ENCODE assay signal across 8 mouse cellular contexts in genomic region chr4:141334695-141335094, GRCm38 (mm10). TPM values are rescaled to one million over a fixed set of nuclear protein-coding genes. Genes with fewer than 3 reads are reported as not detected.
DNase-seq lines count a peak whose midpoint lies in the region; ATAC-seq lines count a peak whose summit lies in the region.
"Had no signal": no experiment of that assay in that cellular context is flagged by ENCODE, and none has a peak within 500 bp of the region (broad histone marks: within the 10 kb centered on the region; RNA-seq: fewer than 3 reads in every experiment).

No protein-coding gene starts in this region.

- peaks cover 54% of the 10 kb centered on the region for H3K4me1 ChIP-seq in kidney, embryonic 15.5 days
- H3K4me1 ChIP-seq in forebrain, embryonic 13.5 days, result peaks cover 34% of the 10 kb centered on the region
- H3K4me1 ChIP-seq in limb, embryonic 10.5 days, result peaks cover 73% of the 10 kb centered on the region
- H3K4me1 ChIP-seq in stomach, embryonic 14.5 days (ENCODE audit: control insufficient read depth, insufficient read depth, low read length), result peaks cover 28% of the 10 kb centered on the region

- no peaks in the 10 kb centered on the region for H3K36me3 ChIP-seq in kidney, embryonic 15.5 days
- H3K36me3 ChIP-seq in forebrain, embryonic 13.5 days (ENCODE audit: poor library complexity, severe bottlenecking), result no peaks in the 10 kb centered on the region
- no peaks in the 10 kb centered on the region for H3K36me3 ChIP-seq in limb, embryonic 10.5 days
- no peaks in the 10 kb centered on the region for H3K36me3 ChIP-seq in stomach, embryonic 14.5 days (ENCODE audit: control insufficient read depth, insufficient read depth, low read length)
- H3K36me3 ChIP-seq: G1E had no signal

- no peak for ATAC-seq in kidney, embryonic 15.5 days (replicated peaks; ENCODE audit: low FRiP score)
- ATAC-seq in forebrain, embryonic 13.5 days, result 0 out of 2 replicates have a peak, but pooled peaks have one; percentile 21
- ATAC-seq in stomach, embryonic 14.5 days (ENCODE audit: insufficient number of reproducible peaks, insufficient read depth, low FRiP score, low read depth), result no peak

- H3K4me3 ChIP-seq in kidney, embryonic 15.5 days (replicated peaks), result no peak overlapping the region
- H3K4me3 ChIP-seq in forebrain, embryonic 13.5 days, result no peak overlapping the region
- H3K4me3 ChIP-seq in limb, embryonic 10.5 days, result no peak overlapping the region
- no peak overlapping the region for H3K4me3 ChIP-seq in stomach, embryonic 14.5 days (ENCODE audit: low read depth, low read length)

- H3K9ac ChIP-seq in kidney, embryonic 15.5 days, result no peak overlapping the region
- peak overlapping the region; percentile 19; the same call in 1 of the 2 replicates for H3K9ac ChIP-seq in forebrain, embryonic 13.5 days
- H3K9ac ChIP-seq in stomach, embryonic 14.5 days (replicated peaks; ENCODE audit: low read depth, low read length), result no peak overlapping the region; the same call in 1 of the 2 replicates

- 63% methylated on average over 5 of the region's 5 CpGs for WGBS in kidney, embryonic 15.5 days
- 38% methylated on average over 5 of the region's 5 CpGs for WGBS in forebrain, embryonic 13.5 days
- 61% methylated on average over 5 of the region's 5 CpGs for WGBS in limb, embryonic 10.5 days
- 61% methylated on average over 5 of the region's 5 CpGs for WGBS in stomach, embryonic 14.5 days

- DNase-seq in kidney, adult 11 months, result no peak
- DNase-seq in limb, embryonic 10.5 days (ENCODE audit: low spot score), result no peak
- no peak for DNase-seq in urinary bladder, postnatal 36 days (ENCODE audit: low spot score in 2 of 2)
- no peak for DNase-seq in spleen, postnatal 36 days (ENCODE audit: low spot score in 2 of 2)

- no peak overlapping the region for H3K4me2 ChIP-seq in kidney, embryonic 15.5 days
- H3K4me2 ChIP-seq in forebrain, embryonic 13.5 days, result no peak overlapping the region
- no peak overlapping the region for H3K4me2 ChIP-seq in stomach, embryonic 14.5 days (replicated peaks; ENCODE audit: low read depth, low read length)

- H3K27me3 ChIP-seq in kidney, embryonic 15.5 days, result no peaks in the 10 kb centered on the region
- H3K27me3 ChIP-seq in forebrain, embryonic 13.5 days, result 0 out of 2 replicates have a peak, but pooled peaks cover 3% of the 10 kb centered on the region
- 0 out of 2 replicates have a peak, but pooled peaks cover 5% of the 10 kb centered on the region for H3K27me3 ChIP-seq in limb, embryonic 10.5 days (ENCODE audit: low read depth, poor library complexity, severe bottlenecking)
- H3K27me3 ChIP-seq in stomach, embryonic 14.5 days (ENCODE audit: control insufficient read depth, insufficient read depth, low read length), result no peaks in the 10 kb centered on the region

- H3K27ac ChIP-seq in kidney, embryonic 15.5 days, result peak overlapping the region; percentile 54
- H3K27ac ChIP-seq in forebrain, embryonic 13.5 days, result peak overlapping the region; percentile 59
- peak overlapping the region; percentile 78; the same call in 1 of the 2 replicates for H3K27ac ChIP-seq in limb, embryonic 10.5 days
- H3K27ac ChIP-seq in stomach, embryonic 14.5 days (ENCODE audit: low read length), result peak overlapping the region; percentile 27; the same call in 1 of the 2 replicates

- H3K9me3 ChIP-seq in kidney, embryonic 15.5 days (replicated peaks), result no peaks in the 10 kb centered on the region
- no peaks in the 10 kb centered on the region for H3K9me3 ChIP-seq in forebrain, embryonic 13.5 days (replicated peaks)
- no peaks in the 10 kb centered on the region for H3K9me3 ChIP-seq in limb, embryonic 10.5 days (replicated peaks)
- H3K9me3 ChIP-seq in stomach, embryonic 14.5 days (ENCODE audit: control insufficient read depth, low read depth, low read length), result no peaks in the 10 kb centered on the region
- H3K9me3 ChIP-seq: G1E had no signal

RNA-seq across cellular contexts. Expression of gene Fam131c, which starts 33.3 kb away (rescaled TPM):
- polyA plus RNA-seq in kidney, embryonic 15.5 days (2015; fragmentation: Nextera tagmentation; extraction: Ambion mirVana), result 2.0 and 2.4 TPM in 2 replicates
- 3.3 and 3.8 TPM in 2 replicates for polyA plus RNA-seq in forebrain, embryonic 13.5 days (2015; fragmentation: Nextera tagmentation; extraction: Ambion mirVana)
- 0.14 and 0.29 TPM in 2 replicates for polyA plus RNA-seq in limb, embryonic 10.5 days (2016; fragmentation: Nextera tagmentation; extraction: Ambion mirVana)
- polyA plus RNA-seq in stomach, embryonic 14.5 days (2014; fragmentation: Nextera tagmentation; extraction: Ambion mirVana), result 4.3 and 4.4 TPM in 2 replicates
- polyA plus RNA-seq: G1E had no signal

RNA-seq across cellular contexts. Expression of gene Epha2, which starts 33.7 kb away (rescaled TPM):
- 6.8 and 7.1 TPM in 2 replicates for polyA plus RNA-seq in kidney, embryonic 15.5 days (2015; fragmentation: Nextera tagmentation; extraction: Ambion mirVana)
- 1.0 and 1.3 TPM in 2 replicates for polyA plus RNA-seq in forebrain, embryonic 13.5 days (2015; fragmentation: Nextera tagmentation; extraction: Ambion mirVana)
- polyA plus RNA-seq in limb, embryonic 10.5 days (2016; fragmentation: Nextera tagmentation; extraction: Ambion mirVana), result 4.6 and 5.6 TPM in 2 replicates
- 2.8 and 3.4 TPM in 2 replicates for polyA plus RNA-seq in stomach, embryonic 14.5 days (2014; fragmentation: Nextera tagmentation; extraction: Ambion mirVana)
- polyA plus RNA-seq: G1E had no signal

Comparison
In these comparisons a context has a peak if more than half of its experiments do, and no peak if none do; other contexts are left out.
1. H3K27ac ChIP-seq: peak in every context shown above with its lines; median percentile 78 in limb, embryonic 10.5 days; 59 in forebrain, embryonic 13.5 days; 54 in kidney, embryonic 15.5 days; 27 in stomach, embryonic 14.5 days.